Mouse (Mus musculus) MEL (cell line): ENCODE data around the gene Appbp2. TPM values are rescaled to one million over a fixed set of nuclear protein-coding genes. Genes with fewer than 3 reads are reported as not detected.

ENCODE experiments used
- DNase-seq: peaks from one replicate; pipeline ENCODE4 v3.0.0; 2011; ENCODE audit warnings: low read depth, low spot score
- H3K27ac ChIP-seq: 2 replicates; pipeline ENCODE4 v1.5.1; 2012; ENCODE audit warnings: low read depth, mild to moderate bottlenecking, control low read depth, low read length, moderate library complexity; ENCODE audit not compliant: control insufficient read depth
- H3K27me3 ChIP-seq, 2 experiments: fragments of 150-350 bp in 1 of 2; sonication (generic) in 1 of 2; 2 replicates each; pipeline ENCODE4 v1.6.1; 2012; ENCODE audit warnings: low read length in 2 of 2, mild to moderate bottlenecking in 2 of 2, improper control_type of control experiment in 1 of 2, moderate library complexity in 1 of 2; ENCODE audit not compliant: insufficient read depth in 2 of 2, control insufficient read depth in 1 of 2
- H3K36me3 ChIP-seq, 2 experiments: 2 replicates each; pipeline ENCODE4 v1.6.1; 2012 to 2014; ENCODE audit warnings: low read length in 2 of 2, improper control_type of control experiment in 1 of 2, inconsistent platforms in 1 of 2, mild to moderate bottlenecking in 1 of 2; ENCODE audit not compliant: insufficient read depth in 2 of 2, control insufficient read depth in 1 of 2
- H3K4me1 ChIP-seq, 2 experiments: fragments of 150-350 bp in 1 of 2; sonication (generic) in 1 of 2; 2 replicates each; pipeline ENCODE4 v1.6.1; 2012; ENCODE audit warnings: low read length in 2 of 2, improper control_type of control experiment in 1 of 2, mild to moderate bottlenecking in 1 of 2; ENCODE audit not compliant: insufficient read depth in 2 of 2, control insufficient read depth in 1 of 2
- H3K4me3 ChIP-seq, 2 experiments: fragments of 150-350 bp in 1 of 2; sonication (generic) in 1 of 2; 2 replicates each; pipeline ENCODE4 v1.5.1; 2012; ENCODE audit warnings: low read depth in 2 of 2, low read length in 2 of 2, mild to moderate bottlenecking in 2 of 2, moderate library complexity in 2 of 2, control low read depth in 1 of 2, improper control_type of control experiment in 1 of 2; ENCODE audit not compliant: control insufficient read depth in 1 of 2, insufficient read depth in 1 of 2
- H3K79me2 ChIP-seq: 2 replicates; pipeline ENCODE4 v1.6.1; 2012; ENCODE audit warnings: mild to moderate bottlenecking, low read length, moderate library complexity; ENCODE audit not compliant: control insufficient read depth, poor library complexity, insufficient read depth
- H3K9ac ChIP-seq: 2 replicates; pipeline ENCODE4 v1.6.1; 2012; ENCODE audit warnings: low read depth, mild to moderate bottlenecking, control low read depth, low read length, moderate library complexity; ENCODE audit not compliant: control insufficient read depth, poor library complexity, severe bottlenecking
- H3K9me3 ChIP-seq: fragments of 150-350 bp; sonication (generic); replicated peaks from 2 replicates; pipeline ENCODE4 v1.6.1; 2012; ENCODE audit warnings: mild to moderate bottlenecking, low read length, improper control_type of control experiment, moderate library complexity; ENCODE audit not compliant: insufficient read depth
- BHLHE40 ChIP-seq: IDR thresholded peaks from 2 replicates; pipeline ENCODE4 v1.6.1; 2012; ENCODE audit warnings: low read depth, mild to moderate bottlenecking, inconsistent platforms, low read length, improper control_type of control experiment, borderline replicate concordance
- ELF1 ChIP-seq: IDR thresholded peaks from 2 replicates; pipeline ENCODE4 v1.6.1; 2014; ENCODE audit warnings: low read depth, mild to moderate bottlenecking, inconsistent platforms, low read length, improper control_type of control experiment, moderate library complexity
- EP300 ChIP-seq, 2 experiments: IDR thresholded peaks; 2 replicates each; pipeline ENCODE4 v1.6.1; 2011; ENCODE audit warnings: improper control_type of control experiment in 2 of 2, low read length in 2 of 2, low read depth in 1 of 2, mild to moderate bottlenecking in 1 of 2
- GATA1 ChIP-seq: IDR thresholded peaks from 2 replicates; pipeline ENCODE4 v1.6.1; 2011; ENCODE audit warnings: low read depth, low read length, improper control_type of control experiment
- HCFC1 ChIP-seq: IDR thresholded peaks from 2 replicates; pipeline ENCODE4 v1.6.1; 2012; ENCODE audit warnings: low read depth, mild to moderate bottlenecking, inconsistent platforms, low read length, improper control_type of control experiment, moderate library complexity
- KAT2A ChIP-seq: conservative IDR thresholded peaks from 2 replicates; pipeline ENCODE4 v1.6.1; 2012; ENCODE audit warnings: low read depth, low read length, improper control_type of control experiment, inconsistent platforms
- MAX ChIP-seq: IDR thresholded peaks from 2 replicates; pipeline ENCODE4 v1.6.1; 2011; ENCODE audit warnings: low read length, improper control_type of control experiment
- MAZ ChIP-seq: IDR thresholded peaks from 2 replicates; pipeline ENCODE4 v1.6.1; 2012; ENCODE audit warnings: low read depth, mild to moderate bottlenecking, inconsistent platforms, low read length, improper control_type of control experiment
- MEF2A ChIP-seq: IDR thresholded peaks from 2 replicates; pipeline ENCODE4 v1.6.1; 2014; ENCODE audit warnings: low read depth, mild to moderate bottlenecking, inconsistent platforms, low read length, improper control_type of control experiment; ENCODE audit not compliant: poor library complexity, insufficient replicate concordance, severe bottlenecking; ENCODE audit errors: extremely low read depth
- MXI1 ChIP-seq: IDR thresholded peaks from 2 replicates; pipeline ENCODE4 v1.6.1; 2011; ENCODE audit warnings: mild to moderate bottlenecking, low read depth, low read length, improper control_type of control experiment
- MYC ChIP-seq: IDR thresholded peaks from 2 replicates; pipeline ENCODE4 v1.6.1; 2011; ENCODE audit warnings: low read depth, mild to moderate bottlenecking, low read length, improper control_type of control experiment, moderate library complexity
- NRF1 ChIP-seq: IDR thresholded peaks from 2 replicates; pipeline ENCODE4 v1.6.1; 2014; ENCODE audit warnings: low read depth, mild to moderate bottlenecking, inconsistent platforms, low read length, improper control_type of control experiment, moderate library complexity; ENCODE audit not compliant: poor library complexity, insufficient read depth, severe bottlenecking
- POLR2AphosphoS2 ChIP-seq: IDR thresholded peaks from 2 replicates; pipeline ENCODE4 v1.6.1; 2011; ENCODE audit warnings: low read length, improper control_type of control experiment
- POLR2AphosphoS5 ChIP-seq: IDR thresholded peaks from 2 replicates; pipeline ENCODE4 v1.6.1; 2012; ENCODE audit warnings: low read depth, borderline replicate concordance, mild to moderate bottlenecking, inconsistent platforms, low read length, moderate library complexity, mixed read lengths
- RAD21 ChIP-seq: IDR thresholded peaks from 2 replicates; pipeline ENCODE4 v1.6.1; 2011; ENCODE audit warnings: mild to moderate bottlenecking, low read depth, low read length, improper control_type of control experiment
- RCOR1 ChIP-seq: IDR thresholded peaks from 2 replicates; pipeline ENCODE4 v1.6.1; 2012; ENCODE audit warnings: low read depth, mild to moderate bottlenecking, inconsistent platforms, low read length, improper control_type of control experiment
- SIN3A ChIP-seq: IDR thresholded peaks from 2 replicates; pipeline ENCODE4 v1.6.1; 2012; ENCODE audit warnings: low read length, improper control_type of control experiment, inconsistent platforms
- SMC3 ChIP-seq: IDR thresholded peaks from 2 replicates; pipeline ENCODE4 v1.6.1; 2011; ENCODE audit warnings: low read depth, low read length, improper control_type of control experiment
- TBP ChIP-seq: IDR thresholded peaks from 2 replicates; pipeline ENCODE4 v1.8.0; 2011; ENCODE audit warnings: low read depth, low read length, improper control_type of control experiment
- TCF12 ChIP-seq: IDR thresholded peaks from 2 replicates; pipeline ENCODE4 v1.6.1; 2014; ENCODE audit warnings: low read depth, mild to moderate bottlenecking, inconsistent platforms, low read length, improper control_type of control experiment, moderate library complexity
- USF2 ChIP-seq, 2 experiments: IDR thresholded peaks; 2 replicates each; pipeline ENCODE4 v1.6.1; 2011 to 2012; ENCODE audit warnings: improper control_type of control experiment in 2 of 2, low read length in 2 of 2, borderline replicate concordance in 1 of 2, inconsistent platforms in 1 of 2, low read depth in 1 of 2, mild to moderate bottlenecking in 1 of 2; ENCODE audit not compliant: insufficient read depth in 1 of 2
- ZC3H11A ChIP-seq: IDR thresholded peaks from 2 replicates; pipeline ENCODE4 v1.6.1; 2012; ENCODE audit warnings: low read depth, mild to moderate bottlenecking, inconsistent platforms, low read length, improper control_type of control experiment
- ZKSCAN1 ChIP-seq: IDR thresholded peaks from 2 replicates; pipeline ENCODE4 v1.6.1; 2012; ENCODE audit warnings: low read depth, mild to moderate bottlenecking, inconsistent platforms, low read length, improper control_type of control experiment, moderate library complexity
- ZMIZ1 ChIP-seq: IDR thresholded peaks from 2 replicates; pipeline ENCODE4 v1.6.1; 2012; ENCODE audit warnings: low read depth, mild to moderate bottlenecking, inconsistent platforms, low read length, improper control_type of control experiment, moderate library complexity
- ZNF384 ChIP-seq: IDR thresholded peaks from 2 replicates; pipeline ENCODE4 v1.6.1; 2012; ENCODE audit warnings: low read depth, mild to moderate bottlenecking, inconsistent platforms, low read length, improper control_type of control experiment
- polyA plus RNA-seq, 2 experiments: library from polyadenylated mRNA; stranded (reverse) in 1 of 2; unstranded in 1 of 2; fragments of >175 nt in 1 of 2; fragments of >200 nt in 1 of 2; gene quantifications; 2 replicates each; pipeline versions ENCODE4 v1.2.1 to v1.2.4; 2012; ENCODE audit warnings: low replicate concordance in 2 of 2, low read depth in 1 of 2; ENCODE audit not compliant: insufficient read length in 2 of 2, insufficient read depth in 1 of 2, missing spikeins in 1 of 2
- total RNA-seq: library from RNA; depleted of rRNA; stranded (reverse); fragments of 300-350 nt; gene quantifications from 2 replicates; pipeline ENCODE4 v1.2.3, GENCODE M21; 2012

Appbp2 gene
- total and polyA plus RNA-seq, 3 experiments, result 25.5 to 157 (median 34.4) TPM

- Histone ChIP-seq H3K4me3 (no peak overlapping the region), H3K27me3 (no peaks in the 10 kb centered on the region), H3K4me1 (peaks cover 13 to 19% of the 10 kb centered on the region in 2 experiments)
- TF ChIP-seq HCFC1 (0 out of 2 replicates have a peak, but pooled peaks have one; percentile 12), MXI1 (no peak), TCF12 (0 out of 2 replicates have a peak, but pooled peaks have one; percentile 9), BHLHE40 (no peak), RAD21 (no peak), POLR2AphosphoS5 (no peak), GATA1 (peak; percentile 78), ZNF384 (no peak), MAX (no peak), KAT2A (no peak), MEF2A (no peak), TBP (no peak), SIN3A (peak; percentile 37; the same call in 1 of the 2 replicates), ZMIZ1 (no peak), USF2 (IDR thresholded peaks at IDR 0.05; ENCODE audit: borderline replicate concordance in 1 of 2, insufficient read depth in 1 of 2, low read depth in 1 of 2, low read length in 2 of 2) (no peak), NRF1 (no peak), MYC (no peak), EP300 (IDR thresholded peaks at IDR 0.05; ENCODE audit: low read depth in 1 of 2, low read length in 2 of 2) (peak in 1 of 2 experiments; percentile 34; a peak in 1 of 4 replicates)
- TF ChIP-seq, all 39 proteins: peak for 5
- peaks cover 31% of the 10 kb centered on the region for H3K79me2 ChIP-seq
- H3K9ac ChIP-seq, result no peak overlapping the region
- H3K27ac ChIP-seq, result no peak overlapping the region
- no peaks in the 10 kb centered on the region for H3K9me3 ChIP-seq
- peak; percentile 64 for DNase-seq
- peaks cover 22 to 26% of the 10 kb centered on the region in 2 experiments for H3K36me3 ChIP-seq
Observed at GRCm38 (mm10) chr11:85219014-85219413, 15.9 kb downstream of the Appbp2 start.

- Histone ChIP-seq H3K4me3 (no peak overlapping the region), H3K9me3 (no peaks in the 10 kb centered on the region), H3K27ac (no peak overlapping the region), H3K79me2 (peaks cover 6% of the 10 kb centered on the region), H3K4me1 (peaks cover 5 to 15% of the 10 kb centered on the region in 2 experiments), H3K9ac (no peak overlapping the region), H3K27me3 (no peaks in the 10 kb centered on the region), H3K36me3 (peaks cover 13 to 39% of the 10 kb centered on the region in 2 experiments)
- peak; percentile 66 for DNase-seq
- TF ChIP-seq ZNF384 (no peak), BHLHE40 (no peak), MEF2A (no peak), POLR2AphosphoS5 (no peak), ELF1 (peak; percentile 56; the same call in 1 of the 2 replicates), EP300 (IDR thresholded peaks at IDR 0.05; ENCODE audit: low read depth in 1 of 2, low read length in 2 of 2) (0 out of 4 replicates have a peak, but pooled peaks of 1 of the 2 experiments have one; percentile 4), ZC3H11A (no peak), ZKSCAN1 (no peak), MAZ (no peak), RCOR1 (no peak), SMC3 (no peak), POLR2AphosphoS2 (no peak)
Observed at GRCm38 (mm10) chr11:85214679-85215078, 20.3 kb downstream of the Appbp2 start.
